14 mouse cellular contexts compared by ENCODE assay signal in genomic region chr3:84936252-84936651, GRCm38 (mm10).
DNase-seq lines count a peak whose midpoint lies in the region; ATAC-seq and TF ChIP-seq lines count a peak whose summit lies in the region.
"Had no signal": no experiment of that assay in that cellular context is flagged by ENCODE, and none has a peak within 500 bp of the region (broad histone marks: within the 10 kb centered on the region; RNA-seq: fewer than 3 reads in every experiment).

No protein-coding gene starts in this region.

- no peak overlapping the region for H3K9ac ChIP-seq in hindbrain, embryonic 11.5 days (ENCODE audit: low read depth, low read length)
- no peak overlapping the region for H3K9ac ChIP-seq in hindbrain, embryonic 13.5 days
- no peak overlapping the region for H3K9ac ChIP-seq in midbrain, embryonic 14.5 days (replicated peaks; ENCODE audit: low read length)
- no peak overlapping the region for H3K9ac ChIP-seq in midbrain, embryonic 15.5 days
- no peak overlapping the region for H3K9ac ChIP-seq in stomach, postnatal 0 days (ENCODE audit: low read length)
- H3K9ac ChIP-seq: limb, embryonic 15.5 days; neural tube, embryonic 12.5 days had no signal

- no peak overlapping the region for H3K4me2 ChIP-seq in hindbrain, embryonic 11.5 days (replicated peaks; ENCODE audit: low read depth, low read length)
- H3K4me2 ChIP-seq in hindbrain, embryonic 13.5 days: no peak overlapping the region
- no peak overlapping the region for H3K4me2 ChIP-seq in midbrain, embryonic 14.5 days (ENCODE audit: low read length)
- no peak overlapping the region for H3K4me2 ChIP-seq in midbrain, embryonic 15.5 days
- H3K4me2 ChIP-seq in stomach, postnatal 0 days (replicated peaks; ENCODE audit: low read depth): no peak overlapping the region
- H3K4me2 ChIP-seq: limb, embryonic 15.5 days; neural tube, embryonic 12.5 days had no signal

- H3K27ac ChIP-seq in hindbrain, embryonic 11.5 days (ENCODE audit: low read depth, low read length): no peak overlapping the region
- no peak overlapping the region for H3K27ac ChIP-seq in hindbrain, embryonic 13.5 days
- H3K27ac ChIP-seq in midbrain, embryonic 14.5 days (replicated peaks; ENCODE audit: low read depth, low read length): no peak overlapping the region
- no peak overlapping the region for H3K27ac ChIP-seq in midbrain, embryonic 15.5 days
- no peak overlapping the region for H3K27ac ChIP-seq in cortical plate, adult 2 months (ENCODE audit: insufficient read depth, low read length)
- H3K27ac ChIP-seq in stomach, postnatal 0 days (replicated peaks): no peak overlapping the region
- H3K27ac ChIP-seq: limb, embryonic 15.5 days; macrophage; neural tube, embryonic 12.5 days had no signal

- no peaks in the 10 kb centered on the region for H3K9me3 ChIP-seq in hindbrain, embryonic 11.5 days (ENCODE audit: control insufficient read depth, low read length)
- H3K9me3 ChIP-seq in hindbrain, embryonic 13.5 days: no peaks in the 10 kb centered on the region
- no peaks in the 10 kb centered on the region for H3K9me3 ChIP-seq in midbrain, embryonic 14.5 days (ENCODE audit: control insufficient read depth, low read length)
- no peaks in the 10 kb centered on the region for H3K9me3 ChIP-seq in midbrain, embryonic 15.5 days
- H3K9me3 ChIP-seq in stomach, postnatal 0 days (ENCODE audit: control insufficient read depth, low read length): no peaks in the 10 kb centered on the region
- H3K9me3 ChIP-seq: limb, embryonic 15.5 days; neural tube, embryonic 12.5 days had no signal

- ATAC-seq in hindbrain, embryonic 11.5 days (ENCODE audit: low FRiP score): no peak
- no peak for ATAC-seq in hindbrain, embryonic 13.5 days (ENCODE audit: low FRiP score)
- no peak for ATAC-seq in midbrain, embryonic 14.5 days (ENCODE audit: low FRiP score, low TSS enrichment)
- ATAC-seq in midbrain, embryonic 15.5 days (replicated peaks): no peak
- ATAC-seq in stomach, postnatal 0 days (ENCODE audit: low FRiP score, low TSS enrichment): no peak

- H3K27me3 ChIP-seq in hindbrain, embryonic 11.5 days (ENCODE audit: control insufficient read depth, insufficient read depth, low read length): no peaks in the 10 kb centered on the region
- H3K27me3 ChIP-seq in hindbrain, embryonic 13.5 days: no peaks in the 10 kb centered on the region
- no peaks in the 10 kb centered on the region for H3K27me3 ChIP-seq in midbrain, embryonic 14.5 days (ENCODE audit: control insufficient read depth, insufficient read depth, low read length)
- H3K27me3 ChIP-seq in midbrain, embryonic 15.5 days (replicated peaks): no peaks in the 10 kb centered on the region
- H3K27me3 ChIP-seq in stomach, postnatal 0 days (ENCODE audit: control insufficient read depth, insufficient read depth, low read length): no peaks in the 10 kb centered on the region
- H3K27me3 ChIP-seq: limb, embryonic 15.5 days; neural tube, embryonic 12.5 days had no signal

- TF ChIP-seq CTCF in cortical plate, adult 2 months (IDR thresholded peaks at IDR 0.05; ENCODE audit: extremely low read depth, insufficient read depth, low read length): peak; percentile 13; the same call in 1 of the 2 replicates
- TF ChIP-seq CTCF in stomach, postnatal 0 days (IDR thresholded peaks at IDR 0.05; ENCODE audit: low read depth): peak; percentile 67

- peak; percentile 23 for DNase-seq in hindbrain, embryonic 11.5 days (ENCODE audit: low spot score)
- peak; percentile 77 for DNase-seq in midbrain, embryonic 14.5 days
- DNase-seq in stomach, postnatal 0 days (ENCODE audit: low spot score): no peak
- DNase-seq in right cerebral cortex, postnatal 4 days: no peak
- DNase-seq: cerebellum, adult 18-20 months; gastrocnemius, postnatal 14 days; kidney, adult 9 months; layer of hippocampus, adult 9-11 months had no signal

- no peak overlapping the region for H3K4me3 ChIP-seq in hindbrain, embryonic 11.5 days (ENCODE audit: low read depth, low read length)
- H3K4me3 ChIP-seq in hindbrain, embryonic 13.5 days: no peak overlapping the region
- H3K4me3 ChIP-seq in midbrain, embryonic 14.5 days (replicated peaks; ENCODE audit: low read depth, low read length): no peak overlapping the region
- no peak overlapping the region for H3K4me3 ChIP-seq in midbrain, embryonic 15.5 days
- H3K4me3 ChIP-seq in cortical plate, adult 2 months (ENCODE audit: insufficient read depth, low read length): no peak overlapping the region
- no peak overlapping the region for H3K4me3 ChIP-seq in stomach, postnatal 0 days (ENCODE audit: low read depth, low read length)
- H3K4me3 ChIP-seq: limb, embryonic 15.5 days; neural tube, embryonic 12.5 days had no signal

- H3K4me1 ChIP-seq in hindbrain, embryonic 11.5 days (replicated peaks; ENCODE audit: control insufficient read depth, insufficient read depth, low read length): 0 out of 2 replicates have a peak, but pooled peaks cover 2% of the 10 kb centered on the region
- peaks cover 11% of the 10 kb centered on the region for H3K4me1 ChIP-seq in hindbrain, embryonic 13.5 days (replicated peaks)
- H3K4me1 ChIP-seq in midbrain, embryonic 14.5 days (ENCODE audit: control insufficient read depth, insufficient read depth, low read length): peaks cover 13% of the 10 kb centered on the region
- H3K4me1 ChIP-seq in midbrain, embryonic 15.5 days: peaks cover 11% of the 10 kb centered on the region
- peaks cover 2% of the 10 kb centered on the region for H3K4me1 ChIP-seq in cortical plate, adult 2 months (ENCODE audit: control insufficient read depth, insufficient read depth, low read length)
- H3K4me1 ChIP-seq in stomach, postnatal 0 days (replicated peaks; ENCODE audit: control insufficient read depth, insufficient read depth): no peaks in the 10 kb centered on the region
- H3K4me1 ChIP-seq: limb, embryonic 15.5 days; neural tube, embryonic 12.5 days had no signal

- WGBS in hindbrain, embryonic 11.5 days: 55% methylated on average over 2 of the region's 2 CpGs
- WGBS in hindbrain, embryonic 13.5 days: 60% methylated on average over 2 of the region's 2 CpGs
- 41% methylated on average over 2 of the region's 2 CpGs for whole genome bisulfite sequencing in midbrain, embryonic 14.5 days
- WGBS in midbrain, embryonic 15.5 days: 55% methylated on average over 2 of the region's 2 CpGs
- WGBS in stomach, postnatal 0 days: 48% methylated on average over 2 of the region's 2 CpGs

- TF ChIP-seq EP300 in stomach, postnatal 0 days (optimal IDR thresholded peaks at IDR 0.05): no peak

- TF ChIP-seq POLR2A in cortical plate, adult 2 months (IDR thresholded peaks at IDR 0.05; ENCODE audit: extremely low read depth, insufficient read depth, low read length): no peak

- no peaks in the 10 kb centered on the region for H3K36me3 ChIP-seq in hindbrain, embryonic 11.5 days (ENCODE audit: control insufficient read depth, insufficient read depth, low read length)
- no peaks in the 10 kb centered on the region for H3K36me3 ChIP-seq in hindbrain, embryonic 13.5 days
- H3K36me3 ChIP-seq in midbrain, embryonic 14.5 days (ENCODE audit: control insufficient read depth, insufficient read depth, low read length): no peaks in the 10 kb centered on the region
- H3K36me3 ChIP-seq in midbrain, embryonic 15.5 days (replicated peaks): no peaks in the 10 kb centered on the region
- H3K36me3 ChIP-seq in stomach, postnatal 0 days (ENCODE audit: control insufficient read depth, insufficient read depth, low read length): no peaks in the 10 kb centered on the region
- H3K36me3 ChIP-seq: limb, embryonic 15.5 days; neural tube, embryonic 12.5 days had no signal

Comparison
In these comparisons a context has a peak if more than half of its experiments do, and no peak if none do; other contexts are left out.
1. DNase-seq: peak in hindbrain, embryonic 11.5 days (single experiment) and midbrain, embryonic 14.5 days (single experiment); none in stomach, postnatal 0 days (single experiment) and right cerebral cortex, postnatal 4 days (single experiment).